Mouse (Mus musculus) forebrain, embryonic 14.5 days (tissue): ENCODE results near the gene C2cd4d. TPM values are rescaled to one million over a fixed set of nuclear protein-coding genes. Genes with fewer than 3 reads are reported as not detected.

Experiments used
- ATAC-seq: fragments of 200-750 bp; cut with Nextera tagmentation; 2 replicates; pipeline ENCODE4 v1.8.0; 2017; ENCODE audit warnings: mild to moderate bottlenecking, moderate library complexity
- DNase-seq: peaks from one replicate; pipeline ENCODE4 v3.0.0-alpha.2; 2015; ENCODE audit warnings: low spot score
- H3K27ac ChIP-seq: fragments of 300-500 bp; sonication (generic); 2 replicates; pipeline ENCODE4 v1.5.1; 2014; ENCODE audit warnings: low read depth, mild to moderate bottlenecking, control low read depth, low read length, moderate library complexity
- H3K27me3 ChIP-seq: fragments of 300-500 bp; sonication (generic); replicated peaks from 2 replicates; pipeline ENCODE4 v1.6.1; 2014; ENCODE audit warnings: low read length, control low read depth, mixed read lengths; ENCODE audit not compliant: control insufficient read depth, insufficient read depth
- H3K36me3 ChIP-seq: fragments of 300-500 bp; sonication (generic); 2 replicates; pipeline ENCODE4 v1.6.1; 2014; ENCODE audit warnings: low read length, control low read depth; ENCODE audit not compliant: control insufficient read depth, insufficient read depth
- H3K4me1 ChIP-seq: fragments of 300-500 bp; sonication (generic); 2 replicates; pipeline ENCODE4 v1.6.1; 2014; ENCODE audit warnings: antibody characterized with exemption, low read length, control low read depth; ENCODE audit not compliant: control insufficient read depth, insufficient read depth
- H3K4me2 ChIP-seq: fragments of 300-500 bp; sonication (generic); 2 replicates; pipeline ENCODE4 v1.6.1; 2014; ENCODE audit warnings: mild to moderate bottlenecking, control low read depth, low read length
- H3K4me3 ChIP-seq: fragments of 300-500 bp; sonication (generic); 2 replicates; pipeline ENCODE4 v1.5.1; 2014; ENCODE audit warnings: low read depth, low read length, control low read depth
- H3K9ac ChIP-seq: fragments of 300-500 bp; sonication (generic); 2 replicates; pipeline ENCODE4 v1.6.1; 2014; ENCODE audit warnings: mild to moderate bottlenecking, low read length, control low read depth, moderate library complexity
- H3K9me3 ChIP-seq: fragments of 300-500 bp; sonication (generic); replicated peaks from 2 replicates; pipeline ENCODE4 v1.6.1; 2016; ENCODE audit warnings: low read length, control low read depth, mixed read lengths; ENCODE audit not compliant: control insufficient read depth
- WGBS: fragments of 180-500 bp; shearing (Covaris S2); extraction: QIAGEN DNeasy Blood & Tissue Kit; methylation state at CpG from one replicate; pipeline ENCODE4 v1.1.7; 2014; 5-methylcytosine and 5-hydroxymethylcytosine counted together
- polyA plus RNA-seq: library from polyadenylated mRNA; unstranded; fragments of >200 nt; fragmentation: Nextera tagmentation; extraction: Ambion mirVana; gene quantifications from 2 replicates; pipeline ENCODE4 v1.2.1, GENCODE M21; 2014

C2cd4d gene
- 1.5 TPM in 2 replicates for polyA plus RNA-seq

DNA sequence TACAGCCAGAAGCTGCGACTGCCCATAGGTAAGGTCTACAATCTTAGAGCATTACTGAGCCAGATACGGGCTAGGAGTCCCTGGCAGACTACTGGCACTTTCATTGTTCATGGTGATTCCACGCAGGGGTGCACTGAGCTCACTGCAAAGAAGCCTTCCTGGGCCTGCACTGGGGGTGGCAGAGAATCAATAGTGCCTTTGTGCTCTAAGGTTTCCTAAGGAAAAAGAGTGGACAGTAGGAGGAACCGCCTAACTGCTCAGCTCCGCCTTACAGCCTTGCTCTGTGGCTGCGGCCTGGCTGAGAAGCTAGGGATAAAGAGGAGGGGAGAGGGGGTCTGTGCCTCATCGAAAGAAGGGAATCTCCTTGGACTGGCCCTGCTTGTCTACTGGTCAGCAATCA, at the start of gene C2cd4d:
TSS of gene C2cd4d (plus strand) at position 301 of the 400 bp plus-strand sequence.
- Histone ChIP-seq H3K9me3 (no peaks in the 10 kb centered on the region), H3K4me1 (no peaks in the 10 kb centered on the region), H3K27ac (no peak within 1 kb of the TSS), H3K4me3 (peak within 1 kb of the TSS; percentile 53), H3K36me3 (no peaks in the 10 kb centered on the region), H3K4me2 (peak within 1 kb of the TSS; percentile 85), H3K27me3 (peaks cover 11% of the 10 kb centered on the region; the same call in 1 of the 2 replicates), H3K9ac (peak within 1 kb of the TSS; percentile 86)
- DNase-seq (no peak), ATAC-seq (no peak)
- 22% methylated on average over 7 of the region's 7 CpGs for WGBS

DNA sequence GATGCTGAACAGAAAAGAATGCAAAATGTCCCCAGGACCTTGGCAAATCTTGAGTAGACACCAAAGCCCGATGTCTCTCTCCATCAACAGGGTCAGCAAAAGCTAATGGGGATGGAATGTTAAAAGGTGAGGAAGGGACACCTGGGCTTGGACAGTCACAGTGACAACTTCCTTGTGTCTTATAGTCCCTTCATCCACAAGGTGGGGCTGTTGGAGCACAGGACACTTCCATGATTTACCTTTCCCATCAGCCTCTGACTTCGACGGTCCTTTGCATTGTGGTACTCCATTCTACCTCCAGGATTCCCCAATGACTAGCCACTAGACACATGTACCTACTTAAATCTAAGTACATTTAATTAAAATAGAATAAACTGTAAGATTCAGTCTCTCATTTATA, 33.6 kb upstream of the C2cd4d start:
- DNase-seq (no peak), ATAC-seq (no peak)
- H3K27ac ChIP-seq = no peak overlapping the region
- no peaks in the 10 kb centered on the region for H3K4me1 ChIP-seq
- no peak overlapping the region for H3K4me3 ChIP-seq
- no peaks in the 10 kb centered on the region for H3K9me3 ChIP-seq
- H3K4me2 ChIP-seq = no peak overlapping the region
- H3K27me3 ChIP-seq = no peaks in the 10 kb centered on the region
- no peak overlapping the region for H3K9ac ChIP-seq
- WGBS = 60% methylated on average over 3 of the region's 3 CpGs
- H3K36me3 ChIP-seq = peaks cover 20% of the 10 kb centered on the region; the same call in 1 of the 2 replicates

DNA sequence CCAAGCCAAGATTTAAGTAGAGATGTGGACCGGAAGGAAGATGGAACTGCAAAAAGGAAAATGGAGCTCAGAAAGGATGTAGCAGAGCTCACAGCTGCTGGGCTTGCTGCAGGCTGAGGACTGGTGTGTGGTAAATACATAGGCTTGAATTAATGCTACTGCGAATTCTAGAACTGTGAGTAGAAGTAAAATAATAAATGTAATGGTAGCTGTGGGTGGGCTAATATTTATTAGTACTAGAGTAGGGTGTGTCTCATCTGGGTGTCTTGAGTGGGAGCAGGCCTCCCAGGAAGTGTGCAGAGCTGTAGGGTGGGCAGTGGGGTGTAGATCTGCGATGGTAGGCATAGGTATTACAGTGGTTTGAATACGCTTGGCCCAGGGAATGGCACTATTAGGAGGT, 27.8 kb upstream of the C2cd4d start:
- 95% methylated on average over 4 of the region's 4 CpGs for WGBS
- ATAC-seq (no peak), DNase-seq (no peak)
- H3K27ac ChIP-seq = no peak overlapping the region
- no peaks in the 10 kb centered on the region for H3K9me3 ChIP-seq
- no peak overlapping the region for H3K9ac ChIP-seq
- no peak overlapping the region for H3K4me3 ChIP-seq
- no peak overlapping the region for H3K4me2 ChIP-seq
- no peaks in the 10 kb centered on the region for H3K27me3 ChIP-seq
- H3K36me3 ChIP-seq = peaks cover 11% of the 10 kb centered on the region; the same call in 1 of the 2 replicates
- H3K4me1 ChIP-seq = no peaks in the 10 kb centered on the region

DNA sequence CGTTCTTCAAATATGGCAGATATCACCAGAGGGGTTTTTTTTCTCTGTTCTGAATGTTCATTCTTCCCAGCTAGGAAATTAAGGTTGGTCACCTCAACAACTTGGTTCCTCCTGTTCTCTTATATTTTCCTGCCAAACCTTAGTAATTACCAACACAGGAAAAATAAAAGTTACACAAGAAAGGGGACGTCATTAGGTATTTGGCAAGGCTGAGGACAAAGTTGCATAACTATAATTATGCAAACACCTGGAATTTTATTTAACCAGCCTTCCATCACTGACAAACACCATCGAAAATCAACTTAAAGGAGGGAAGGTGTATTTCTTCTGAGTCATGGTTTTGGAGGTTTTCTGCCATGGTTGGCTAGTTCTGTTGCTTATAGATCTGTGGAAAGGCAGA, 23.7 kb upstream of the C2cd4d start:
- no peak for DNase-seq
- no peak for ATAC-seq
- H3K36me3 ChIP-seq = no peaks in the 10 kb centered on the region
- no peaks in the 10 kb centered on the region for H3K4me1 ChIP-seq
- H3K27me3 ChIP-seq = no peaks in the 10 kb centered on the region
- no peaks in the 10 kb centered on the region for H3K9me3 ChIP-seq
- WGBS = 90% methylated on average over 3 of the region's 3 CpGs
- no peak overlapping the region for H3K27ac ChIP-seq
- no peak overlapping the region for H3K9ac ChIP-seq
- no peak overlapping the region for H3K4me3 ChIP-seq
- H3K4me2 ChIP-seq = no peak overlapping the region

DNA sequence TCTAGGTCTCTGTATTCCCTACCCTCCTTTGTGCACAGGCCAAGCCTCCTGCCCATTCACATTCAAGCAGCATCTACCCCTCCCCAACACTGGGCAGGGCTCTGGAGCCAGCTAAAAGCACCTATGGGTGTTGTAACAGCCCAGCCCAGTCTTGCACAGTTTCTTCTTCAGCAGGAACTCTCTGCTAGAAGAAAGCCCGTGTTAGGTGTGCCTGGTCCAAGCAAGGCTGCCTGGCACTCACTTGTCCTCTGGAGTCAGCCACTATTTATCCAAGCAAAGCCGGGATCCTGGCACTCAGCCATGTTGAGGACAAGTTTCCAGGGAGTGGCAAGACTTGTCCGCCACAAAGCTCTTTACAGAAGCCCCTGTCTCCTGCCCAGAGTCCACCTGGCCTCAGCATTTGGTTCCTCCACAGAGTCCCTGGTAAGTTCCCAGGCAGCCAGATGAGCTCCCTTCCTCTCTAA, 20.2 kb upstream of the C2cd4d start, which contains the start of gene Them5:
TSS of gene Them5 (plus strand) at position 141 of the 464 bp plus-strand sequence.
- no peaks in the 10 kb centered on the region for H3K27me3 ChIP-seq
- DNase-seq (no peak), ATAC-seq (peak; percentile 29; the same call in 1 of the 2 replicates)
- H3K36me3 ChIP-seq = no peaks in the 10 kb centered on the region
- no peak within 1 kb of the TSS for H3K4me3 ChIP-seq
- no peaks in the 10 kb centered on the region for H3K9me3 ChIP-seq
- H3K27ac ChIP-seq = peak within 1 kb of the TSS; percentile 65
- H3K4me2 ChIP-seq = no peak within 1 kb of the TSS
- H3K9ac ChIP-seq = no peak within 1 kb of the TSS
- 57% methylated on average over 3 of the region's 3 CpGs for WGBS
- H3K4me1 ChIP-seq = no peaks in the 10 kb centered on the region

DNA sequence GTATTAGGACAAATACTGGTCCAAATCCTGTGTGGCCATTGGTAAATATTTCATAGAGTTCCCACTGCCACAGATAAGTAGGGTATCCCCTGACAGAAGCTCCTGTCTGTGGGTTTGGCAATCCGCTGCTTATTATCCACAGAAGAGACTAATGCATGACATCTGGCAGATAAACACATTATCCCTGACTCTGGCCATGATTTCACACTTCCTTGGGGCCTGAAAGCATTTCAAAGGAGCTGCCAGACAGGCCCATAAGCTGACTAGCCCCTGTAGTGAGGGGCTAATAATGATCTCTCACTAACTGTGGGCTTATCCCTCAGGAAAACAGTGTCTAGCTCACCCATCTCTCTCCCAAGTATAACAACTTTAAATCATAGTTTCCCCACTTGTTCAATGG, 19.7 kb upstream of the C2cd4d start:
- Histone ChIP-seq H3K27ac (peak overlapping the region; percentile 65; the same call in 1 of the 2 replicates), H3K9ac (no peak overlapping the region), H3K27me3 (no peaks in the 10 kb centered on the region), H3K4me1 (no peaks in the 10 kb centered on the region), H3K36me3 (no peaks in the 10 kb centered on the region), H3K4me2 (no peak overlapping the region), H3K9me3 (no peaks in the 10 kb centered on the region), H3K4me3 (no peak overlapping the region)
- ATAC-seq = peak; percentile 70
- DNase-seq = peak; percentile 58
- 69% methylated on average over 1 of the region's 1 CpGs for WGBS

DNA sequence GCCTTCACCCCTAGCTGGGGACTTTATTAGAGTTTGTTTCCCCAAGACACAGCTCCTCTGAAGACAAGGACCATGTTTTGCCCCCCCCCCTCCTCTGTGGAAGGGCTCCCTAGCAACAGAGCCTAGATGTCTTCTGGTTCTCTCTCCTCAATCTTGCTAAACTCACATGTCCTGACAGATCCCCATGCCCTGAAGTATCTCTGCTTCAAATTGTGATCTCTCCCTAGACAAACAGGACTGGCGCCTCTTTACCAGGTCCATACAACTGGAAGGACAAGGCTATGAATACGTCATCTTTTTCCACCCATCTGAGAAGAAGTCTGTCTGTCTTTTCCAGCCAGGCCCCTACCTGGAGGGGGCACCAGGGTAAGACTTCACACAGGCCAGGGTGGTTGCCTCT, 18.1 kb upstream of the C2cd4d start:
- DNase-seq (no peak), ATAC-seq (no peak)
- 85% methylated on average over 2 of the region's 2 CpGs for whole genome bisulfite sequencing
- no peak overlapping the region for H3K9ac ChIP-seq
- H3K4me2 ChIP-seq = no peak overlapping the region
- no peak overlapping the region for H3K27ac ChIP-seq
- no peaks in the 10 kb centered on the region for H3K27me3 ChIP-seq
- H3K36me3 ChIP-seq = no peaks in the 10 kb centered on the region
- no peak overlapping the region for H3K4me3 ChIP-seq
- H3K9me3 ChIP-seq = no peaks in the 10 kb centered on the region
- H3K4me1 ChIP-seq = no peaks in the 10 kb centered on the region

DNA sequence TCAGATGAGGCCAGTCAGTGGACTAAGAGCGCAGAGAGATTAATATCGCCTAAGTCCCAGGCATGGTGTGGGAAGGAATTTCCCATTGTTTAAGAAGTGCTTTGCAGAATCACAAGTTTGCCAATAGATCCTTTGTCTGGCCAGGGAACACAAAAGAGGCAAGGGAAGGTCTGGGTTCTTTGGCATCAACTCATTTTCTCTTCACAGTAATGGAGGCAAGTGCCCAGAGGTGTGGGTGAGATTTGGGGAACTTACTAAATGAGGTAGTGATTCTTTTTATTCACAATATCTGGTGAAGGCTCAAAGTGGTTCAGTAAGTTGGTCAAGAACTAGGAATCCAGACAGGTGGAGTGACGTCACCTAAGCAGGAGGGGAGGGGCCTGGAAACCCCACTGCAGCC, 17.3 kb upstream of the C2cd4d start:
- Histone ChIP-seq H3K4me2 (no peak overlapping the region), H3K4me1 (no peaks in the 10 kb centered on the region), H3K27me3 (no peaks in the 10 kb centered on the region), H3K9ac (no peak overlapping the region), H3K36me3 (no peaks in the 10 kb centered on the region), H3K27ac (no peak overlapping the region), H3K9me3 (no peaks in the 10 kb centered on the region), H3K4me3 (no peak overlapping the region)
- ATAC-seq = no peak
- no peak for DNase-seq
- WGBS = 60% methylated on average over 3 of the region's 3 CpGs

DNA sequence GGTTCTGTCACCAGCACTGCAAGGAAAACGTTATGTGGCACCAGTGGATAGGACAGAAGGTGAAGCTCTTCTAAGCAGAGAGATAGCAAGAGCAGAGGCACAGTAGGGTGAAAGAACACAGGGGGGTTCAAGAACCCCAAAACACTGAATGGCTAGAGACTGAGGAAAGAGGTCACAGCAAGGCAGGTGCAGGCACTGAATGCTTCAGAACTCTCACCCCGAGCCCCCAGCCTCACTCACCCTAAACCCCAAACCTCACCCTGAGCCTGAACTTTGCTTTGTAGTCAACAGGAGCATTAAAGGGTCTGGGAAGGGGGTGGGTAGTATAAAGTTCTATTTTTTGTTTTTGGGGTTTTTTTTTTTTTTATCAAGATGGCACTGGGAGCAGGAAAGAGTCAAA, 14.1 kb upstream of the C2cd4d start:
- no peak overlapping the region for H3K4me3 ChIP-seq
- H3K9ac ChIP-seq = no peak overlapping the region
- no peak for DNase-seq
- no peaks in the 10 kb centered on the region for H3K27me3 ChIP-seq
- no peaks in the 10 kb centered on the region for H3K36me3 ChIP-seq
- no peak overlapping the region for H3K27ac ChIP-seq
- no peak overlapping the region for H3K4me2 ChIP-seq
- ATAC-seq = no peak
- H3K9me3 ChIP-seq = no peaks in the 10 kb centered on the region
- no peaks in the 10 kb centered on the region for H3K4me1 ChIP-seq
- WGBS = 83% methylated on average over 2 of the region's 2 CpGs
